Mouse (Mus musculus): ENCODE results near the gene Mocs1. TPM values are rescaled to one million over a fixed set of nuclear protein-coding genes. Genes with fewer than 3 reads are reported as not detected.

Gene Mocs1
- polyA plus RNA-seq, 1 experiment = 73.1 TPM

- Histone ChIP-seq H3K27me3 (ENCODE audit: control insufficient read depth, insufficient read depth, low read length) (no peaks in the 10 kb centered on the region), H3K4me1 (ENCODE audit: control insufficient read depth, insufficient read depth, insufficient read length, low read length) (no peaks in the 10 kb centered on the region), H3K4me3 (ENCODE audit: low read depth, low read length) (no peak overlapping the region), H3K27ac (ENCODE audit: insufficient read depth, low read depth, low read length) (no peak overlapping the region), H3K36me3 (ENCODE audit: control insufficient read depth, insufficient read depth, low read length) (no peaks in the 10 kb centered on the region)
- 63% methylated on average over 4 of the region's 4 CpGs for WGBS
- TF ChIP-seq CTCF (IDR thresholded peaks at IDR 0.05; ENCODE audit: extremely low read depth, insufficient read length, insufficient replicate concordance, low read depth, low read length) (no peak), POLR2A (IDR thresholded peaks at IDR 0.05; ENCODE audit: low read depth, low read length) (no peak)
These were observed 49.2 kb downstream of the Mocs1 start for GRCm38 (mm10) chr17:49477370-49477769.

GRCm38 (mm10) chr17:49481876-49482275 lies 53.7 kb downstream of the Mocs1 start:
- Histone ChIP-seq H3K27me3 (ENCODE audit: control insufficient read depth, insufficient read depth, low read length) (no peaks in the 10 kb centered on the region), H3K36me3 (ENCODE audit: control insufficient read depth, insufficient read depth, low read length) (no peaks in the 10 kb centered on the region), H3K4me1 (ENCODE audit: control insufficient read depth, insufficient read depth, insufficient read length, low read length) (no peaks in the 10 kb centered on the region), H3K4me3 (ENCODE audit: low read depth, low read length) (no peak overlapping the region), H3K27ac (ENCODE audit: insufficient read depth, low read depth, low read length) (no peak overlapping the region)
- WGBS = 73% methylated on average over 3 of the region's 3 CpGs
- TF ChIP-seq CTCF (IDR thresholded peaks at IDR 0.05; ENCODE audit: extremely low read depth, insufficient read length, insufficient replicate concordance, low read depth, low read length) (no peak), POLR2A (IDR thresholded peaks at IDR 0.05; ENCODE audit: low read depth, low read length) (no peak)

- no peak for TF ChIP-seq CTCF (IDR thresholded peaks at IDR 0.05; ENCODE audit: extremely low read depth, insufficient read length, insufficient replicate concordance, low read depth, low read length)
- no peak for TF ChIP-seq POLR2A (IDR thresholded peaks at IDR 0.05; ENCODE audit: low read depth, low read length)
- WGBS = 73% methylated on average over 3 of the region's 3 CpGs
- no peaks in the 10 kb centered on the region for H3K27me3 ChIP-seq (ENCODE audit: control insufficient read depth, insufficient read depth, low read length)
These were observed 56.3 kb downstream of the Mocs1 start for GRCm38 (mm10) chr17:49484435-49484834.

GRCm38 (mm10) chr17:49489098-49489497 lies 60.9 kb downstream of the Mocs1 start:
- H3K27ac ChIP-seq (ENCODE audit: insufficient read depth, low read depth, low read length) = no peak overlapping the region
- TF ChIP-seq POLR2A (IDR thresholded peaks at IDR 0.05; ENCODE audit: low read depth, low read length) = no peak
- TF ChIP-seq CTCF (IDR thresholded peaks at IDR 0.05; ENCODE audit: extremely low read depth, insufficient read length, insufficient replicate concordance, low read depth, low read length) = no peak
- H3K4me3 ChIP-seq (ENCODE audit: low read depth, low read length) = no peak overlapping the region
- no peaks in the 10 kb centered on the region for H3K27me3 ChIP-seq (ENCODE audit: control insufficient read depth, insufficient read depth, low read length)
- no peaks in the 10 kb centered on the region for H3K36me3 ChIP-seq (ENCODE audit: control insufficient read depth, insufficient read depth, low read length)
- WGBS = 63% methylated on average over 5 of the region's 5 CpGs
- no peaks in the 10 kb centered on the region for H3K4me1 ChIP-seq (ENCODE audit: control insufficient read depth, insufficient read depth, insufficient read length, low read length)

More at GRCm38 (mm10) chr17:49484435-49484834, 56.3 kb downstream of the Mocs1 start:
- H3K4me3 ChIP-seq (ENCODE audit: low read depth, low read length) = no peak overlapping the region
- no peaks in the 10 kb centered on the region for H3K36me3 ChIP-seq (ENCODE audit: control insufficient read depth, insufficient read depth, low read length)
- H3K4me1 ChIP-seq (ENCODE audit: control insufficient read depth, insufficient read depth, insufficient read length, low read length) = no peaks in the 10 kb centered on the region
- no peak overlapping the region for H3K27ac ChIP-seq (ENCODE audit: insufficient read depth, low read depth, low read length)

- no peak overlapping the region for H3K4me3 ChIP-seq (ENCODE audit: low read depth, low read length)
These were observed 65.1 kb downstream of the Mocs1 start for GRCm38 (mm10) chr17:49493276-49493675.

GRCm38 (mm10) chr17:49498169-49498568 lies 70.0 kb downstream of the Mocs1 start:
- Histone ChIP-seq H3K27me3 (ENCODE audit: control insufficient read depth, insufficient read depth, low read length) (no peaks in the 10 kb centered on the region), H3K4me3 (ENCODE audit: low read depth, low read length) (no peak overlapping the region), H3K4me1 (ENCODE audit: control insufficient read depth, insufficient read depth, insufficient read length, low read length) (no peaks in the 10 kb centered on the region), H3K27ac (ENCODE audit: insufficient read depth, low read depth, low read length) (no peak overlapping the region), H3K36me3 (ENCODE audit: control insufficient read depth, insufficient read depth, low read length) (no peaks in the 10 kb centered on the region)
- TF ChIP-seq CTCF (IDR thresholded peaks at IDR 0.05; ENCODE audit: extremely low read depth, insufficient read length, insufficient replicate concordance, low read depth, low read length) = no peak
- TF ChIP-seq POLR2A (IDR thresholded peaks at IDR 0.05; ENCODE audit: low read depth, low read length) = no peak
- WGBS = 76% methylated on average over 3 of the region's 3 CpGs

More at GRCm38 (mm10) chr17:49493276-49493675, 65.1 kb downstream of the Mocs1 start:
- TF ChIP-seq POLR2A (IDR thresholded peaks at IDR 0.05; ENCODE audit: low read depth, low read length) (no peak), CTCF (IDR thresholded peaks at IDR 0.05; ENCODE audit: extremely low read depth, insufficient read length, insufficient replicate concordance, low read depth, low read length) (peak; percentile 16; the same call in 1 of the 2 replicates)
- no peaks in the 10 kb centered on the region for H3K4me1 ChIP-seq (ENCODE audit: control insufficient read depth, insufficient read depth, insufficient read length, low read length)
- H3K27me3 ChIP-seq (ENCODE audit: control insufficient read depth, insufficient read depth, low read length) = no peaks in the 10 kb centered on the region
- 90% methylated on average over 4 of the region's 4 CpGs for WGBS
- H3K36me3 ChIP-seq (ENCODE audit: control insufficient read depth, insufficient read depth, low read length) = no peaks in the 10 kb centered on the region
- H3K27ac ChIP-seq (ENCODE audit: insufficient read depth, low read depth, low read length) = no peak overlapping the region

GRCm38 (mm10) chr17:49499635-49500034 lies 71.5 kb downstream of the Mocs1 start:
- Histone ChIP-seq H3K36me3 (ENCODE audit: control insufficient read depth, insufficient read depth, low read length) (no peaks in the 10 kb centered on the region), H3K4me1 (ENCODE audit: control insufficient read depth, insufficient read depth, insufficient read length, low read length) (no peaks in the 10 kb centered on the region), H3K4me3 (ENCODE audit: low read depth, low read length) (no peak overlapping the region), H3K27ac (ENCODE audit: insufficient read depth, low read depth, low read length) (no peak overlapping the region), H3K27me3 (ENCODE audit: control insufficient read depth, insufficient read depth, low read length) (no peaks in the 10 kb centered on the region)
- WGBS = 78% methylated on average over 2 of the region's 2 CpGs
- TF ChIP-seq CTCF (IDR thresholded peaks at IDR 0.05; ENCODE audit: extremely low read depth, insufficient read length, insufficient replicate concordance, low read depth, low read length) = no peak
- no peak for TF ChIP-seq POLR2A (IDR thresholded peaks at IDR 0.05; ENCODE audit: low read depth, low read length)
